Mouse (Mus musculus): ENCODE results near the gene Gm49721. TPM values are rescaled to one million over a fixed set of nuclear protein-coding genes. Genes with fewer than 3 reads are reported as not detected.
A peak's percentile ranks its signal among the peaks of the same experiment; 100 is the strongest.
"Not testable (repeated sequence)": the region's sequence is repeated elsewhere in the genome, so short reads cannot be mapped to it uniquely, and the experiment has no call there.

Gm49721 gene
- total RNA-seq, 2 experiments from 2014 or later = 0.34 to 0.36 TPM

GRCm38 (mm10) chr17:6979380-6979779 is 676 bp downstream of the Gm49721 start:
- not testable (repeated sequence) for DNase-seq (ENCODE audit: low spot score in 2 of 2)

GRCm38 (mm10) chr17:6980144-6980543 is 1.4 kb downstream of the Gm49721 start:
- DNase-seq (ENCODE audit: low spot score in 2 of 2) = not testable (repeated sequence)

- not testable (repeated sequence) for DNase-seq (ENCODE audit: low spot score in 2 of 2)
These were observed 7.4 kb downstream of the Gm49721 start for GRCm38 (mm10) chr17:6986118-6986517.

GRCm38 (mm10) chr17:6995504-6995903 is 16.8 kb downstream of the Gm49721 start:
- not testable (repeated sequence) for DNase-seq (ENCODE audit: low spot score in 2 of 2)

GRCm38 (mm10) chr17:6996826-6997225 is 18.1 kb downstream of the Gm49721 start:
- DNase-seq (ENCODE audit: low spot score in 2 of 2) = not testable (repeated sequence)

- not testable (repeated sequence) for DNase-seq (ENCODE audit: low spot score in 2 of 2)
These were observed 19.2 kb downstream of the Gm49721 start for GRCm38 (mm10) chr17:6997778-6998490.

- not testable (repeated sequence) for DNase-seq (ENCODE audit: low spot score in 2 of 2)
These were observed 23.3 kb downstream of the Gm49721 start for GRCm38 (mm10) chr17:7001790-7002585.

GRCm38 (mm10) chr17:7003392-7003791 is 24.7 kb downstream of the Gm49721 start:
- not testable (repeated sequence) for DNase-seq (ENCODE audit: low spot score in 2 of 2)

- not testable (repeated sequence) for DNase-seq (ENCODE audit: low spot score in 2 of 2)
These were observed 26.9 kb downstream of the Gm49721 start for GRCm38 (mm10) chr17:7005646-7006045.

- DNase-seq (ENCODE audit: low spot score in 2 of 2) = not testable (repeated sequence)
These were observed 30.2 kb downstream of the Gm49721 start for GRCm38 (mm10) chr17:7008885-7009284.

- DNase-seq (ENCODE audit: low spot score in 2 of 2) = not testable (repeated sequence)
These were observed 30.7 kb downstream of the Gm49721 start for GRCm38 (mm10) chr17:7009440-7009839.

- DNase-seq (ENCODE audit: low spot score in 2 of 2) = not testable (repeated sequence)
These were observed 31.2 kb downstream of the Gm49721 start for GRCm38 (mm10) chr17:7009901-7010300.

- DNase-seq (ENCODE audit: low spot score in 2 of 2) = not testable (repeated sequence)
These were observed 35.5 kb downstream of the Gm49721 start for GRCm38 (mm10) chr17:7014190-7014589.

- DNase-seq (ENCODE audit: low spot score in 2 of 2) = peak; percentile 23 to 26
These were observed 46.6 kb downstream of the Gm49721 start, which contains the start of gene Gm1604a for GRCm38 (mm10) chr17:7025257-7025656. Gene Gm1604a, plus strand, starts transcription at chr17:7025568.

GRCm38 (mm10) chr17:7025764-7026346 is 47.2 kb downstream of the Gm49721 start:
- not testable (repeated sequence) for DNase-seq (ENCODE audit: low spot score in 2 of 2)

- DNase-seq (ENCODE audit: low spot score in 2 of 2) = not testable (repeated sequence)
These were observed 51.5 kb downstream of the Gm49721 start for GRCm38 (mm10) chr17:7030204-7030603.

GRCm38 (mm10) chr17:7030622-7031174 is 52.0 kb downstream of the Gm49721 start:
- not testable (repeated sequence) for DNase-seq (ENCODE audit: low spot score in 2 of 2)

- not testable (repeated sequence) for DNase-seq (ENCODE audit: low spot score in 2 of 2)
These were observed 54.8 kb downstream of the Gm49721 start for GRCm38 (mm10) chr17:7033192-7034166.

GRCm38 (mm10) chr17:7068997-7069539 is 90.4 kb downstream of the Gm49721 start:
- not testable (repeated sequence) for DNase-seq (ENCODE audit: low spot score in 2 of 2)
